Mouse (Mus musculus) C2C12 (cell line): Measurements from ENCODE around the gene Ctsc.

Experiments used
- CTCF ChIP-seq: IDR thresholded peaks from one replicate; pipeline ENCODE4 v1.5.1; 2011; ENCODE audit not compliant: control insufficient read depth, insufficient read depth, insufficient read length
- MAX ChIP-seq: IDR thresholded peaks from one replicate; pipeline ENCODE4 v1.6.1; 2011; ENCODE audit warnings: mild to moderate bottlenecking, control low read depth
- MYOD1 ChIP-seq: IDR thresholded peaks from one replicate; pipeline ENCODE4 v1.6.1; 2011; ENCODE audit warnings: low read depth; ENCODE audit not compliant: control insufficient read depth, insufficient read length
- USF1 ChIP-seq: IDR thresholded peaks from one replicate; pipeline ENCODE4 v1.6.1; 2011; ENCODE audit warnings: low read depth, mild to moderate bottlenecking, control low read depth, moderate library complexity

- TF ChIP-seq CTCF (no peak), USF1 (no peak), MYOD1 (no peak), MAX (no peak)
These were observed 80.4 kb downstream of the Ctsc start for GRCm38 (mm10) chr7:88358042-88358878.
